Mouse (Mus musculus): ENCODE measurements at regions not wholly inside any gene's neighbourhood (a gene's known extent, or its start where the extent isn't known, plus 50 kb on each side); places are given as distances from the start of the nearest gene placed in this dataset.

DNA sequence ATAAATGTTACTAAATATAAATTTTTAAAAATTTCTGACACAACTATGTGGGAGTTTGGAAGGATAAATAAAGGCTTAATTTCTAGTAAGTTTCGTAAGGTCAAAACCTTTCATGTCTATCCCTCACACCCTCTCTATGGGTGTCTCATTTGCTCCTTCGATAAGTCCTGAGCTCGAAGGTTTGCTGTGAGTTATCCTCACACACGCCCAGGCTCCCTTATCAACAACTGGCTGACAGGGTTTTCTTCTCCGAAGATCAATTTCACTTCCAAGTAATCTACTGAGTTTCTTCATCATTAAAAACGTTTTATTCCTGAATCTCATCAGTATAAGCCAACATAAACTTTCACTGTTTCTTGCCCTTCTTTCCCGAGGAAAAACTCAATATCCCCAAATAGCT is 416.0 kb upstream of the Nudt12 start:
- DNase-seq (ENCODE audit: low read depth, low spot score), result no peak

DNA sequence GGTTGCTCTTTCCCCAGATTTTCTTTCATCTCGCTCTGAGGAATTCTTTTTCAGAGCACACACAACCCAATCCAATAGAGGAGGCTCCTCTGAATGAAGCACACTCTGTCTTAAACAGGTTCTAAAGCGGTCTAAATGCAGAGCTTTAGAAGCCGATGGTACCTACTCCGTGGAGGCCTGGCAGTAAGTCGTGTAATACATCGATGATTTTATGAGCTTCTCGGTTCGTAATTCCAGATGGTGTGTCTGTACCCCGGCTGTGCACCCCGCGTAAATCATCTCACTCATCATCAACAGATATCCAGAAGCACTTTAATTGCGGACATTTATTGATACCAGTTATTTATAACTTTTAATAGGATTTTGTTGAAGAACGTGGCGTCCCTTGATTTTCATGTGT is 408.3 kb upstream of the Nudt12 start:
- DNase-seq (ENCODE audit: low read depth, low spot score), result peak; percentile 55

DNA sequence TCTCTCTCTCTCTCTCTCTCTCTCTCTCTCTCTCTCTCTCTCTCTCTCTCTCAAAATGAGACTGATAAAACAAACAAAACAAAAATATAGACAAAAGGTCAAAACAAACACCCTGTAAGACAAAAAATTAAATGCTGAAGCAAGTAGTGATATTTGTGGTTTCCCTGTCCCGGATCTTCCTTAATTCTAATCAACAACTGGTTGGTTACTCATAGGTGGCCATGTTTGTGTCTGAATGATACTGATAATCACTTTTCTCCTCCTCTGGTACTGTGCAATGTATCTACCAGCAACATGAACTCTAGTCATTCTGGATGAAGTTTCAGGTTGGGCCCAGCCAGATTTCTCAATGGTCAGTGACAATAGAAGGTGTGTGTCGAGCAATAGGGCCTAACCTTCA is 396.1 kb upstream of the Nudt12 start:
- no peak for DNase-seq (ENCODE audit: low read depth, low spot score)

DNA sequence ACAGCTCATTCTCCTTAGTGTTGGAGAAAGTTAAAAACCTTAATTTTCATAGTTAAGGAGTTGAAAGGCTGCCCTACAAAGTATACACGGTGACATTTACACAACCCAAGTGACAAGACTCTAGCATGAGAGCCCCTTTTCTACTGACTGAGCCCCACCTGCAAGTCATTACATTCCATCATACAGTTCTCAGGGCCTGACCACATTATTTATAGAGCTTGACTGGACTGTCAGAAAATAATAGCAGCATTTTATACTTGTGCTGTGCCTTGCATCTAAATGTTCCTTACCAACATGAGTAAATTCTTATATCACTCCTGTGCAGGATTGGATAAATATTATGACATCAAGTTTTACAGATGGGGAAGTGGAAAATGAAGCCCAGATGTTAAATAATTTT is 391.4 kb upstream of the Nudt12 start:
- DNase-seq (ENCODE audit: low read depth, low spot score), result no peak

DNA sequence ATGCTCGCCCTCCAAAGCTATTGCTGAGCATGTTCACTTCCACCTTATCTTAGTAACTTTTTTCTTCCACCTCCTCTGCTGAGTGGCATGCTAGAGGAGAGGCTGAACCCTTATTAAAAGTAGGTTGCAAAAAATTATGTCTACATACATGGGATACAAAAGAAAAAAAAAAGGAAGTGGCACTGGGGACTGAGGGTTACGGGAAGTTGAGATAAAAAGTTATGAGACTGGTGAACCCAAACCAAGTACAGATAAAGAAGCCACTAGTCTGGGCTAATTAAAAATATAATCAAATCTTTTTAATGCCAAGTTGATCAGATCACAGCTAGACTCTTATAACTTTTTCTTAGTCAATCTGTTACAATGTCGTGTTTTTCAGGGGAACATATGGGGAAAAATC is 384.2 kb upstream of the Nudt12 start:
- DNase-seq (ENCODE audit: low read depth, low spot score), result no peak

DNA sequence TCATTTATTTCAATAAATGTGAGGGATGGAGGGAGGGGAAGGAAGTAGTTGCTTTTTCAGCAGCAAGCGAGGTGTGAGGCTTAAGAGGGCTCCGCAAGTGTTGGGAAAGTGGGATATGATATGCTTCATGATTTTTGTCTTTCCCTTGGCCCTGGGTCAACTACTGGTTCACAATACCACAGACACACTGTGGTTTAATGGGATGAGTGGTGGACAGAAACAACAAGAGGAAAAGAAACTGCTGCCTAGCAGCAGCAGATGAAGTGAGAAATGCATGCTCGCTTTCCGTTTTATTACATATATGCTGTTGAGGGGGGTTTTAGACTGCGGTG is 369.9 kb upstream of the Nudt12 start:
- DNase-seq (ENCODE audit: low read depth, low spot score), result no peak

DNA sequence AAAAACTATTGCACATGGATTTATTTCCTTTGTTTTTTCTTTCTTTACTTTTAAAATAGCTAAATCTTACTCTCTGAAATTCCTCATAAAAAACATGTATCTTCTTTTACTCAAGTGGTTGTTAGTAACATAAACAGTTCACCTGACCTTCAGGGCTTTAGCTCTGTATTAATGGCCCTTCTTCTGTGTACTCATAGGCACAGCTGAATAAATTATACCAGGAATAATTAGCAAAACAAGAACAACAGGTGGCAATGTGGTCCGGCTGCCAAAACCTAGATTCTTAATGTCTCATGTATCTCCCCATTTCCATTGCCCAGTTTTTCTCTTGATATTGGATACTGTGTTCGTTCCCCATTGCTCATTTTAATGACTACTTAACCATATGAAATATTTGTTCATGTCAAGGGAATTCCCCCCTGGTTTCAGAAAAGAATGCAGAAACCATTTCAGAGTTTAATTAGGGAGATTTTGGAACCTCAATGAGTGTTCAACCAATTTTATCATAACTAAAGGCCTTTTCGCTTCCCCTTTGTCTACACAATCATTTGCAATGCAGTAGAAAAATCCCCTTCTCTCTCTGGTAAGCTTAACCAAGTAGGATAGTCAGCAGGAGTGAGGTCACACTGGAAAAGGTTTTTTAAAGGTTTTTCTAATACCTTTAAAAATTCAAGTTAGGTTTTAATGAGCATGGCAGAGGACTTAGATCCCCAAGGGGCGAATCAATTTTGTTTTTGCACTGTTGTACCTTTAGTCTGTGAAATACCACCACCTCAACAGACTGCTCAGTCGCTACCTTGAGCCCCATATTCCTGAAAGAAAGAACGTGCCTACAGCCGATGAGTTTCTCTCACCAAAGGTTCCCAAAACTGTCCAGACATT is 369.3 kb upstream of the Nudt12 start:
- DNase-seq (ENCODE audit: low read depth, low spot score), result no peak

DNA sequence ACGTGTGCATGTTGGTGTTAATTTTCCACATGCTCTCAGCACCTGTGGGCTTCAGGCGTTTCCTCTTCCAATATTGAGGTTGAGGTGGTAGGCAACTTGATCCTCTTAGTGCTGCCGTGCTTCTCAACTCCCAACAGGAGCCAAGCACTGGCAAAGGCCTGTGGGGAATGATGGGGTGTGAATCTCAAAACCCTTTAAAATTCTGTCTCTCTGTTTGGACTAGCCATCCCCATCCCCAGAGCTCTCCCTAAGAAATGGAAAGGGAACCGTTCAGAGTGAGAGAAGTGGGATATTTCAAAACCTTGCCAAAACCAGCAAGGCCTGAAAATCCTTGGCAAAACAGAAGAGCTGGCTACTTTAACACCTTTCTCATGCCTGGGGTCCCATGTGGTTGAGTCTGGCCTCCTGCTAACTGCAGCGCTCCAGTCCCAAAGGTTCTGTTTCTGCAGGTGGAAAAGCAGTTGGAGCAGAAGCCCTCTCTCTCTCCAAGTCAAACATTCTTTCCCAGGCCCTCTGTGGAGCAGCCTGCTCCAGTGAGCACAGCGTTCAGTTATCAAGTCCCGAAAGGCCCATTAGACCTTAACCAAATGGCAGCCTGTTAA is 360.4 kb upstream of the Nudt12 start:
- no peak for DNase-seq (ENCODE audit: low read depth, low spot score)

DNA sequence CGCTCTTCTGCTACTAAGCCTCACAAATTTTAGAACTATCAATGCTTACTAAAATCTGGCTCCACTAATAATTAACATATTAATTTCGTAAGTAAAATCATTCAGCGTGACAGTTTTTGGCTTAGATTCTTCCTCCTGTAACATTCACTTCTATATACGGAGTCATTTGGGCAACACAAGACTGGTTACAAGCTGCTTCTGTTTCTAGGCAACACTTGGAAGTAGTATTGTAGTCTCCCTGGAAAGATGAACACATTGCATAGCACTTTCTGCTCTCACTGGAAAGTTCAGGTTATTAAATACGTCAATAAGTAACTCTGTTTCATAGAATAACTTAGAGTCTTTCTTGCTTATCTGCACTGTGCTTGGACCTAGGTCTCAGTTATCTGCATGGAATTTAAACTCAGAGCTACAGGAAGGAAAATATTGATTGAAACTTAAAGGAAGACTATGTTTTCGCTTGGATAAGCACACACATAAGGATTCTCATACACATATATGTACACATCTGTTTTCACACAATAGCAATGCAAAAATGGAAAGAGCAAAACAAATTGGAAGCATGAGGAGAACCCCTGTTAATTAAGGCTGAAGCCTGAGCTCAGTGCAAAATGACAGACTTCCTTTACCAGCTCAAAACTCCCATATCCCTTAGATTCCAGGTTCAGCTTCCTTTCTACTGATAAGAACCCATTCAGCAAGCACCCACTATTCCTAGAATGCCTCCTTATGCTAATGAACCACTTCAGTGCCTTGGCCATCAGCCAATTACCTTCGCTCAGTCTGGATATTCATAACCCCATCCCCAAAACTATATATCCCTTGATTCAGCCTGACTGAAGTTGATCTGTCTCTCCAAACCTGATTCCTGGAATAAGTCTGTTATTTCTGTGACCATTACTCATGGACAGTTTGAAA is 356.7 kb upstream of the Nudt12 start:
- DNase-seq (ENCODE audit: low read depth, low spot score), result no peak

DNA sequence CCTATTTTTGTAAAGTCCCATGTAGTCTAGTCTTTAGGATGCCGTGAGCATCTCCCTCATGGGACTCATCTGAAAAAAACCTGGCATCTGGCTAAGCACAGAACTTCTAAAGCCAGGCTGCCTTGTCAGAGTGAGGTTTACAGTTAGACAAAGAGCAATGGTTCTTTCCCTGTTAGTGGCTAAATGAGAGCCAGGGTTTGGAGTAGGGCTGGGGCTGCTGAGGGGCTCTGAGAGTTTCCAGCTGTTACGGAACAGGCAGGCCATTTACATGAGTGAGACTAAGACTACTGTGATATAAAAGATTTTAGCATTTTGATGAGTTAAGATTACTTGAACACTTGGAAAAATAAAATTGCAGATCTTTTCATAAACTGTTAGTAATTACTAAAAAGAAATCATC is 352.2 kb upstream of the Nudt12 start:
- no peak for DNase-seq (ENCODE audit: low read depth, low spot score)

DNA sequence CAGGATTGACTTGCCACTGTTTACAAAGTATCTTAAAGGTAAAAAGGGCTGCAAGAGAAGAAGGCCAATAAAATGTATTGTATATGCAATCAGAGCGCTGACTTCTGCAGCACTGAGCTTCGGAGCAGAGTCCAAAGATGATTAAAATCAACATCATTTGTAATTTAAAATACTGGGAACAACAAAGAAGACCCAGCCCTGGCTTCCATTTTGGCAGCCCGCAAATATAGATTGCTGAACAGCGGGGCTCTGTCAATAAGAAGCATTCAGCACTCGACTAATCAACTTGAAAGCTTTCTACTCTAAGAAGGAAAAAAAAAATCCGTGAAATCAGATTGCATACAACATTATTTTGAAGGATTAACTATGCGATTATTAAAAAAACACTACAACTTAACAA is 348.9 kb upstream of the Nudt12 start:
- DNase-seq (ENCODE audit: low read depth, low spot score), result no peak

DNA sequence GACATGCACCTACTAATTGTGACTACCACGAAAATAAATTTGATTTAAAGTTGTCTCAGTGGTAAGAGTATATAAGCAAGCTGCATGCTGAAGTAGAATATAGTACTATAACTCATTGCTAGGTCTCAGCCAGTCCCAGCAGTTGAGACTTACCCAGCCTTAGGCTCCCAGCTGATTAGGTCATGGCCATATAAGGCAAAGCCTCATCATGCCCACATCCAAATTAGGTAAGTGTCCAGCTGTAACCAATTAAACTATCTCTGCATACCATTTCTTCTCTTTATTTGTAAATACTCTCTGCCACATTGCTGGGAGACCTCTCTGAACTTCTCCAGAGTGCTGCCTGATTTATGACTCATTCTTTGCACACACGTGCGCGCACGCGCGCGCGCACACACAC is 347.9 kb upstream of the Nudt12 start:
- peak; percentile 73 for DNase-seq (ENCODE audit: low read depth, low spot score)

DNA sequence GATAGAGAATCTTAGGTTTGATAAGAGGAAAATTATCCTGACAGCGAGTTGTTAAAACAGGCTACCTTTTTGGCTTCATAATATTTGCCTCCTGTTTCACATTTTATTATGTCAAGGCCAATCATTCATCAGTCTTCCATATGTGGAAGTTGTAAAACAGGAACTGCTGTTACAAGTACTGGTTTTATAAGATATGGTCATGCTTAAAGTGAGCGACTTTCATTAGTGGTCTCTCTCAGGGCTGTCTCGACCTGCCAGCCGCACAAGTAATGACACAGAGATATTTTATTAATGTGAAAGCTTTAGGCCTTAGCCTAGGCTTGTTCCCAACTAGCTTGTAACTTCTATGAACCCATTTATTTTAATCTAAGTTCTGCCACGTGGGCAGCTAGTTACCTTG is 346.3 kb upstream of the Nudt12 start:
- no peak for DNase-seq (ENCODE audit: low read depth, low spot score)

DNA sequence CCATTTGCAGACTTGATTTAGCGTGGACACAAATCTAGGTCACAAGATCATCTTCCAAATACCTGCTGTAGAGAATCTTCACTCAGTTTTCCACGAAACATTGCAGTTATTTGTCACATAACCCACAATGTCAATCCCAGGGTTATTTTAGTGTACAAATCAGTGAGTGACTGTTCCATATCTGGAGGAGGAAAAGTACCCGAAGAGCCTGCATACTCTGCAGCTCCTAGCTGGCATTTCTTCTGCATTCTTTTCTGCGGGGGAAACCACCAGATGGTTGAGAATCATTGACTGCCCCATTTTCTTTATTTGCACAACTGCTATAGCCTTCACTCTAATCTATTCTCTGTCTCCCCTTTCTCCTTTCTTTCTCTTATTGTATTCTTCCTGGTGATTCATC is 332.4 kb upstream of the Nudt12 start:
- DNase-seq (ENCODE audit: low read depth, low spot score), result no peak

DNA sequence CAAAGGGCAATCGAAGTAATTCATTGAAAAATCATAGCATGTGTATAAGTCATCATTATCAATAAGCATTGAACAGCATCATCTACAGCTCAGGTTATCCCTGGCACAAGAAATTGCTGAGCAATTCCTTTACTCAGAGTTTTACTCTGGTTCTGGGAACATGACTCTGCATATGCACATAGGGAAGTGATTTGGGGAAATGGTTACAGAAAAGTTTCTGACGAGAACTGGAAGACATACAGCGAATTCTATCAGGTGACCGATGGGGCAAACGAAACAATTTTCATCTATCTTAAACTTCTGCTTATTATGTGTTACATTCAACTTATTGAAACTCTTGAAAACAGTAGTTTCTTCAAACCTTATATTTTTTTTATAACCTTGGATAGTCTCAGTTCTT is 284.8 kb upstream of the Nudt12 start:
- no peak for DNase-seq (ENCODE audit: low read depth, low spot score)

DNA sequence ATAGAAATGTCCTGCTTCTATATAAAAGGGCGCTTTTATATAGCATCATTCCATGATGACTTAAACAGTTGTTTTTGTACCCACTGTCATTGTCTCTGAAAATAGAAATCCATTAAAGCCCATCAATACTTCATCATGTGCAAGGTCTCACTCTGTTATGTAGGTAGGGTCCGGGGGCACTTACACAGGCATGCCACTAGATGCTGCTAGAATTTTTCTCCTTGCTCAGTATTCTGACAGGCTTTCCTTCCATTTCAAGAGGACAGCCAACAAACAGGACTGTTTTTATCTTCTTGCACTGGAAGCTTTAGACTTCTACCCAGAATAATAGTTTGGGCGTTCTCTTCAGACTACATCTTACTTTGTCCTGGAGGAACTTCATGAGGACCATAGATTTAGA is 268.2 kb upstream of the Nudt12 start:
- DNase-seq (ENCODE audit: low read depth, low spot score), result peak; percentile 16

DNA sequence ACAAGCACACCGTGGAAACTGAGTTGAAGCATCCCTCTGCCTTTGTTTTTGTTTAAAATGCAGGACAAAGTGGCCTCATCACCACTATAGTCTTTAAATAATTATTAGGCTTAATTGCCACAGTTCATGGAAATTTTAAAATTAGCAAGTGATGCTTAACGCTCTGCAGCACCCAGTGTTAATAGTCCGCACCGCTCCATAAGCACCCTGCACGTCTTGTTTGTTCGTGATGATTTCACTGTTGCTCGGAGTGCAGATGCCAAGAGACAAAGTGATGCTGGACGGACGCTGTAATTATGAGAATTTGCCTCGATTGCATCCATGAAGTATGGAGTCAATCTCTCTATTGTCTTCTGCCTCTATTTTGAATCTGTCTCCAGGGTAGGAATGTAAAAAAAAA is 266.6 kb upstream of the Nudt12 start:
- DNase-seq (ENCODE audit: low read depth, low spot score), result no peak

DNA sequence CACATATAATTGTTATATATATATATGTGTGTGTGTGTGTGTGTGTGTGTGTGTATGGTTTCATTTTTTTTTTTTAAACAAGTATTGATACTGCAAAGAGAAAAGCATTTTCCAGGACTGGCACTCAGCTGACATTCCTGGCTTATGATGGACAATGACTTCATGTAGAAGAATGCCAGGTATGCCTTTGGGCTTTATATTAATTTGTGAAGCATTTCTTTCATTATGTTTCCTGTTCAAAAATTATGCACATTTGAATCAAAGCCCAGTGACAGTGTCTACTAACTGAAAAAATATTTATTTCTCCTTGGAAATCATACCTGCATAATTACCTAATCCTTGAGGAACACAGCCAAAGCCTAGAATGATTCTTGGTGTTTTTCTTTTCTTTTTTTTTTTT is 256.4 kb upstream of the Nudt12 start:
- no peak for DNase-seq (ENCODE audit: low read depth, low spot score)

DNA sequence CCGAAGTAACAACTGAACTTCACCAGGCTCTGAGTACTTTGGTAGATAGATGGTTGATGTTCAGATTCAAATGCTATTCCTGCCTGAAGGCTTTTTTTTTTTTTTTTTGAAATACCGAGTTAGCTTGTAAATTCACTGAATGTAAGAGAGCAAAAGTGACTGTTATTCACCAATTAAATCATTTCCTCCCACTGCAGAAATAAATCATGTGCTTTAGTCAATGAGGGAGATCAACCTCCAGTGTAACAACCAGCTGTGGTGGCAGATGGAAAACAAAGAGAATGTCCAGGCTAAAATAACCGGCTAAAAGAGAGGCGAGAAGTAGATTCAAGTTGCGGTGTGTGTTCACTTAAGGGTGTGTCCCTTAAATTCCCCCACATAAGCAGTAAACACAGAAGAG is 235.8 kb upstream of the Nudt12 start:
- no peak for DNase-seq (ENCODE audit: low read depth, low spot score)

DNA sequence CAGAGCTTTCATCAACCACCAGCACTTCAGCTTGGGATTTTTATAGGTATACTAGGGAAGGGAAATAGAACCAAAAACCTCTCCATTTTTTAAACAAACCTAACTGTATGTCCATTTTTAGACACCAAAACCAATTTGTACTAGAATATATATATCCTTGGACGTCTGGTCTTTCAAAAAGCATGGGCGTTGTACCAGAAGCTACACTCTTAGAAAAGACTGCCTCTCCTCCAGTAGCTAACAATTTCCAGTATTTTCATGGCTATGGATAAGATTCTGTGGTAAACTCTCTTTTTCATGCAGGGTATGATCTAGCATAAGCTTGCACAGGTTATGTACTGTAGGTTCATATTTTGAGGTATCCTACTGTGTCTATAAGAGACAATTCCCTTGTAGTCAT is 219.1 kb upstream of the Nudt12 start:
- no peak for DNase-seq (ENCODE audit: low read depth, low spot score)

Measured in forelimb bud, embryonic 11.5 days (tissue).